Mouse (Mus musculus): ENCODE data around the gene Wnk4. TPM values are rescaled to one million over a fixed set of nuclear protein-coding genes. Genes with fewer than 3 reads are reported as not detected.

The Wnk4 gene
- polyA plus RNA-seq, 1 experiment from 2014 or later = 5.7 TPM

- Histone ChIP-seq H3K27me3 (peaks cover 22% of the 10 kb centered on the region), H3K27ac (no peak overlapping the region), H3K9ac (no peak overlapping the region), H3K4me2 (no peak overlapping the region), H3K9me3 (no peaks in the 10 kb centered on the region), H3K4me3 (replicated peaks) (no peak overlapping the region), H3K36me3 (replicated peaks) (peaks cover 11% of the 10 kb centered on the region; the same call in 1 of the 2 replicates), H3K4me1 (peaks cover 20% of the 10 kb centered on the region)
- ATAC-seq (ENCODE audit: low FRiP score) = no peak
- 9% methylated on average over 5 of the region's 5 CpGs for WGBS
Measured at GRCm38 (mm10) chr11:101282896-101283295, 22.5 kb downstream of the Wnk4 start.

- no peak for ATAC-seq (ENCODE audit: low FRiP score)
- Histone ChIP-seq H3K4me3 (replicated peaks) (no peak overlapping the region), H3K9me3 (no peaks in the 10 kb centered on the region), H3K27me3 (peaks cover 22% of the 10 kb centered on the region), H3K9ac (no peak overlapping the region), H3K27ac (no peak overlapping the region), H3K4me2 (no peak overlapping the region), H3K4me1 (peaks cover 15% of the 10 kb centered on the region), H3K36me3 (replicated peaks) (peaks cover 18% of the 10 kb centered on the region)
- WGBS = 72% methylated on average over 4 of the region's 4 CpGs
Measured at GRCm38 (mm10) chr11:101283805-101284204, 23.4 kb downstream of the Wnk4 start.

GRCm38 (mm10) chr11:101287306-101287705 is 26.9 kb downstream of the Wnk4 start:
- Histone ChIP-seq H3K9me3 (no peaks in the 10 kb centered on the region), H3K4me2 (no peak overlapping the region), H3K36me3 (replicated peaks) (peaks cover 52% of the 10 kb centered on the region), H3K9ac (no peak overlapping the region), H3K4me3 (replicated peaks) (no peak overlapping the region), H3K27ac (no peak overlapping the region), H3K27me3 (no peaks in the 10 kb centered on the region), H3K4me1 (peaks cover 9% of the 10 kb centered on the region)
- no peak for ATAC-seq (ENCODE audit: low FRiP score)
- WGBS = 96% methylated on average over 9 of the region's 9 CpGs

GRCm38 (mm10) chr11:101291231-101291630 is 30.9 kb downstream of the Wnk4 start:
- Histone ChIP-seq H3K4me2 (no peak overlapping the region), H3K9me3 (no peaks in the 10 kb centered on the region), H3K9ac (no peak overlapping the region), H3K4me1 (no peaks in the 10 kb centered on the region), H3K27ac (no peak overlapping the region), H3K4me3 (replicated peaks) (no peak overlapping the region), H3K36me3 (replicated peaks) (peaks cover 82% of the 10 kb centered on the region), H3K27me3 (no peaks in the 10 kb centered on the region)
- 97% methylated on average over 8 of the region's 8 CpGs for WGBS
- no peak for ATAC-seq (ENCODE audit: low FRiP score)

GRCm38 (mm10) chr11:101295191-101295590 is 34.8 kb downstream of the Wnk4 start:
- Histone ChIP-seq H3K4me1 (peaks cover under 1% of the 10 kb centered on the region; the same call in 1 of the 2 replicates), H3K27ac (no peak overlapping the region), H3K9ac (no peak overlapping the region), H3K36me3 (replicated peaks) (peaks cover 77% of the 10 kb centered on the region), H3K27me3 (no peaks in the 10 kb centered on the region), H3K4me3 (replicated peaks) (no peak overlapping the region), H3K4me2 (no peak overlapping the region), H3K9me3 (no peaks in the 10 kb centered on the region)
- WGBS = 87% methylated on average over 8 of the region's 8 CpGs
- no peak for ATAC-seq (ENCODE audit: low FRiP score)

- Histone ChIP-seq H3K27ac (no peak overlapping the region), H3K9ac (peak overlapping the region; percentile 90; the same call in 1 of the 2 replicates), H3K4me2 (peak overlapping the region; percentile 100), H3K4me1 (peaks cover 19% of the 10 kb centered on the region), H3K4me3 (replicated peaks) (peak overlapping the region; percentile 71), H3K9me3 (no peaks in the 10 kb centered on the region), H3K27me3 (no peaks in the 10 kb centered on the region), H3K36me3 (replicated peaks) (peaks cover 25% of the 10 kb centered on the region)
- 68% methylated on average over 7 of the region's 7 CpGs for WGBS
- ATAC-seq (ENCODE audit: low FRiP score) = no peak
Measured at GRCm38 (mm10) chr11:101300881-101301280, 40.5 kb downstream of the Wnk4 start.

GRCm38 (mm10) chr11:101301299-101302003 is 41.1 kb downstream of the Wnk4 start:
- Histone ChIP-seq H3K4me3 (replicated peaks) (peak overlapping the region; percentile 71), H3K27me3 (no peaks in the 10 kb centered on the region), H3K36me3 (replicated peaks) (peaks cover 19% of the 10 kb centered on the region), H3K27ac (peak overlapping the region; percentile 47; the same call in 1 of the 2 replicates), H3K9ac (peak overlapping the region; percentile 90), H3K4me2 (peak overlapping the region; percentile 100), H3K4me1 (peaks cover 19% of the 10 kb centered on the region), H3K9me3 (no peaks in the 10 kb centered on the region)
- 14% methylated on average over 26 of the region's 26 CpGs for WGBS
- ATAC-seq (ENCODE audit: low FRiP score) = no peak

GRCm38 (mm10) chr11:101302004-101302798 is 41.8 kb downstream of the Wnk4 start, which contains the start of gene Becn1:
TSS of gene Becn1 (minus strand) at chr11:101302286.
- peaks cover 19% of the 10 kb centered on the region for H3K4me1 ChIP-seq
- peak within 1 kb of the TSS; percentile 47; the same call in 1 of the 2 replicates for H3K27ac ChIP-seq
- no peaks in the 10 kb centered on the region for H3K27me3 ChIP-seq
- H3K9ac ChIP-seq = peak within 1 kb of the TSS; percentile 90
- WGBS = 7% methylated on average over 39 of the region's 39 CpGs
- H3K4me2 ChIP-seq = peak within 1 kb of the TSS; percentile 100
- H3K36me3 ChIP-seq (replicated peaks) = peaks cover 19% of the 10 kb centered on the region
- peak; percentile 96 for ATAC-seq (ENCODE audit: low FRiP score)
- H3K4me3 ChIP-seq (replicated peaks) = peak within 1 kb of the TSS; percentile 71
- no peaks in the 10 kb centered on the region for H3K9me3 ChIP-seq

- H3K4me3 ChIP-seq (replicated peaks) = no peak overlapping the region
- ATAC-seq (ENCODE audit: low FRiP score) = no peak
- no peaks in the 10 kb centered on the region for H3K4me1 ChIP-seq
- H3K4me2 ChIP-seq = no peak overlapping the region
- H3K27ac ChIP-seq = no peak overlapping the region
- no peak overlapping the region for H3K9ac ChIP-seq
- no peaks in the 10 kb centered on the region for H3K9me3 ChIP-seq
- H3K27me3 ChIP-seq = no peaks in the 10 kb centered on the region
- no peaks in the 10 kb centered on the region for H3K36me3 ChIP-seq (replicated peaks)
- WGBS = 48% methylated on average over 5 of the region's 5 CpGs
Measured at GRCm38 (mm10) chr11:101307744-101308143, 47.4 kb downstream of the Wnk4 start.

- Histone ChIP-seq H3K4me3 (replicated peaks) (no peak overlapping the region), H3K36me3 (replicated peaks) (no peaks in the 10 kb centered on the region), H3K4me1 (peaks cover 3% of the 10 kb centered on the region; the same call in 1 of the 2 replicates), H3K27ac (no peak overlapping the region), H3K27me3 (0 out of 2 replicates have a peak, but pooled peaks cover 6% of the 10 kb centered on the region), H3K9ac (no peak overlapping the region), H3K9me3 (no peaks in the 10 kb centered on the region), H3K4me2 (no peak overlapping the region)
- ATAC-seq (ENCODE audit: low FRiP score) = no peak
- 86% methylated on average over 3 of the region's 3 CpGs for WGBS
Measured at GRCm38 (mm10) chr11:101311083-101311482, 50.7 kb downstream of the Wnk4 start.

GRCm38 (mm10) chr11:101312150-101312549 is 51.8 kb downstream of the Wnk4 start:
- Histone ChIP-seq H3K4me1 (peaks cover 8% of the 10 kb centered on the region), H3K36me3 (replicated peaks) (no peaks in the 10 kb centered on the region), H3K4me2 (no peak overlapping the region), H3K27me3 (0 out of 2 replicates have a peak, but pooled peaks cover 6% of the 10 kb centered on the region), H3K27ac (no peak overlapping the region), H3K4me3 (replicated peaks) (no peak overlapping the region), H3K9ac (no peak overlapping the region), H3K9me3 (no peaks in the 10 kb centered on the region)
- WGBS = 79% methylated on average over 3 of the region's 3 CpGs
- ATAC-seq (ENCODE audit: low FRiP score) = no peak

- 94% methylated on average over 1 of the region's 1 CpGs for WGBS
- peaks cover 18% of the 10 kb centered on the region for H3K4me1 ChIP-seq
- H3K27me3 ChIP-seq = 0 out of 2 replicates have a peak, but pooled peaks cover 6% of the 10 kb centered on the region
- H3K9me3 ChIP-seq = no peaks in the 10 kb centered on the region
- no peak overlapping the region for H3K27ac ChIP-seq
- ATAC-seq (ENCODE audit: low FRiP score) = no peak
- no peak overlapping the region for H3K9ac ChIP-seq
- H3K36me3 ChIP-seq (replicated peaks) = peaks cover 19% of the 10 kb centered on the region
- H3K4me2 ChIP-seq = no peak overlapping the region
- H3K4me3 ChIP-seq (replicated peaks) = no peak overlapping the region
Measured at GRCm38 (mm10) chr11:101314567-101314966, 54.2 kb downstream of the Wnk4 start.

All from forebrain, embryonic 12.5 days (tissue).